Mouse (Mus musculus): ENCODE data around the gene Susd6.
A peak's percentile ranks its signal among the peaks of the same experiment; 100 is the strongest.
"Not testable (repeated sequence)": the region's sequence is repeated elsewhere in the genome, so short reads cannot be mapped to it uniquely, and the experiment has no call there.

Gene Susd6

DNA sequence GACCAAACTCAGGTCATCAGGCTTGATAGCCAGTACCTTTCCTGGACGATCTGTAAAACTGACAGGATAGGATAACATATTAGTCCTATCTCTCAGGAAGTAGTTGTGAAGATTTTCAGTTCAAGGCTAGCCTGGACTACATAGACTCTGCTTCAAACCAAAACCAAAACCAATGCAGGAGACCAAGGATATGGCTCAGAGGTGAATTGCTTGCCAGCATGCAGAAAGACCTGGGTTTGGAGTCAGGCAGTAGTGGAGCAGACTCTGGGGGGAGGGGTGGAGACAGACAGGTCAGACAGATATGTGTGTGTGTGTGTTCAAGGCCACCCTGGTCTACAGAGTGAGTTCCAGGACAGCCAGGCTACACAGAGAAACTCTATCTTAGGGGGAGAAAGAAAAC is 3.7 kb upstream of the Susd6 start:
- DNase-seq, result no peak

- no peak for DNase-seq
Observed at GRCm38 (mm10) chr12:80787604-80788003, 2.7 kb upstream of the Susd6 start.

GRCm38 (mm10) chr12:80788188-80788587 is 2.1 kb upstream of the Susd6 start:
- no peak for DNase-seq

DNA sequence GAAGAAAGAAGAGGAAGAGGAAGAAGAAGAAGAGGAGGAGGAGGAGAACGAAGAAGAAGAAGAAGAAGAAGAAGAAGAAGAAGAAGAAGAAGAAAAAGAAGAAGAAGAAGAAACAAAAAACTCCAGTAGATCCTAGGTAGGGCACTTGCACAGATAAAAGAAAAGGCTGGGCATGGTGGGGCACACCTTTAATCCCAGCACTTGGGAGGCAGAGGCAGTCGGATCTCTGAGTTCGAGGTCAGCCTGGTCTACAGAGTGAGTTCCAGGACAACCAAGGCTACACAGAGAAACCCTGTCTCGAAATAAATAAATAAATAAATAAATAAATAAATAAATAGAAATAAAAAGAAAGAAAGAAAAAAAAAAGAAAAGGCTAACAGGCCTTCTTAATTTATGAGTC is 1.0 kb upstream of the Susd6 start:
- not testable (repeated sequence) for DNase-seq

DNA sequence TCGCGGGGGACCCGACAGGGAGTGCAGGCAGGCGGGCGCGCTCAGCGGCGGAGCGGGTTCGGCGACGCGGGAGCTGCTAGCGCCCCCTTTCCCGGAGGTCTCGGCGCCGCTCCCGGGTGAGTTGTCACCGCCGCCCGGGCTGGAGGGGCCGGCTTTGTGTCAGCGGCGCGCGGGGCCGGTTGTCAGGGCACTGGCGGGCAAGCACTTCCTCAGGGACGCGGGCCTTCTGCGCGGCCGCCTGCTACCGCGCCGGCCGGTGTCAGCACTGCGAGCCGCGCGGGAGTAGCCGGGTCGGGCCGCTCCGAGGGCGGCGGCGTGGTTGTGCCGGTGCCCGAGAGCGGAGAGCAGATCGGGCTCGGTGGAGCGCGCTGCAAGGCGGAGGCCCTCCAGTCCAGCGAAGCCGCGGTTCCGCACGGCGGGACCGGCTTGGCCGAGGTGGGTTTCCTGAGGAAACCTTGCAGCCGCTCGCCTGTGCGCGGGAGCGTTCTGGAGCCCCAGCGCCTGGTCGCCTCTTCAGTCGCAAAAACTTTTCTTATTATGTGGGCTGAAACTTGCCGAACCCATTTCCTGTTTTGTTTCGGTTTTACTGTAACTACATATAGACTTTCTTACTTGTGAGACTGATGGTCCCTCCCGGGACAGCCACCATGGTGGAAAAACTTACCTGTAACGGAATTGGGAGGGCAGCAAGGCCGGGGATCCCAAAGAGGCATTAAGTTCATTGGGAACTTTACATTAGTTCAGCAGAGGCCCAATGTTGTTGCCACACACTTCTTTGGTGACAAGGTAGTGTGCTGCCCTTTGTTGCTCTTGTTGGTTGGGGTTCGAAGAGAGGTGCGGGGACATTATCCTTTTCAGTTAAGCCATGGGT is 625 bp downstream of the Susd6 start:
- DNase-seq, result peak in 1 of 2 experiments; percentile 21

GRCm38 (mm10) chr12:80791571-80792444 is 1.5 kb downstream of the Susd6 start:
- DNase-seq, result no peak

DNA sequence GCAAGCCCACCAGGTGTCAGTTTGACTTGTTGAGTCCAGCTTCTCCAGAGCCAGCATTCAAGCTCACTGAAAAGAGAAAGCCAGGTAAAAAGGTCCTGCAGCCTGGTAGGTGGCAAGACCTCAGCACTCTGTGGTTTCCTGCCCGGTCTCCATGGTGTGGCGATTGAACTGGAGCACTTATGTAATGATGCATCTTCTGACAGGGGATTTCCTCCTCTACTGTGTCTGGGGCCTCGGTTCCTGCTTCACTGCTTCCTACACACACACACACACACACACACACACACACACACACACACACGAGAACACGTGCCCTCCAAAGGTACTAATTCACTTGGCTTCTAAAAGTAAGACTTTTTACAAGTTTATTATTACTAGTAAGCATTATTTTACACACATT is 2.6 kb downstream of the Susd6 start:
- DNase-seq, result peak; percentile 64 to 73

GRCm38 (mm10) chr12:80793535-80793934 is 3.2 kb downstream of the Susd6 start:
- DNase-seq, result no peak

DNA sequence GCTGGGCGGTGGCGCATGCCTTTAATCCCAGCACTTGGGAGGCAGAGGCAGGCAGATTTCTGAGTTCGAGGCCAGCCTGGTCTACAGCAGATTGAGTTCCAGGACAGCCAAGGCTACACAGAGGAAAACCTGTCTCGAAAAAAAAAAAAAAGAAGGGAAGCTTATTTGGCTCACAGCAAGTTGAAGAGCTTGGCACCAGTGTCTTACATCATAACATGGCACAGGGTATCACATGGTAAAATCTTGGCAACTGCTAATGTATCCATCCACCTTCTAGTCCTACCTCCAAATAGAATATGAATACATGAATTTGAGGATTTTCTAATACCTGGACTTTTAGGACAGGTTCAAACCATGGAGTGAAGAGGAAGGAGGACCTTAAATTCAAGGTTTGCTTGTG is 4.2 kb downstream of the Susd6 start:
- no peak for DNase-seq

DNA sequence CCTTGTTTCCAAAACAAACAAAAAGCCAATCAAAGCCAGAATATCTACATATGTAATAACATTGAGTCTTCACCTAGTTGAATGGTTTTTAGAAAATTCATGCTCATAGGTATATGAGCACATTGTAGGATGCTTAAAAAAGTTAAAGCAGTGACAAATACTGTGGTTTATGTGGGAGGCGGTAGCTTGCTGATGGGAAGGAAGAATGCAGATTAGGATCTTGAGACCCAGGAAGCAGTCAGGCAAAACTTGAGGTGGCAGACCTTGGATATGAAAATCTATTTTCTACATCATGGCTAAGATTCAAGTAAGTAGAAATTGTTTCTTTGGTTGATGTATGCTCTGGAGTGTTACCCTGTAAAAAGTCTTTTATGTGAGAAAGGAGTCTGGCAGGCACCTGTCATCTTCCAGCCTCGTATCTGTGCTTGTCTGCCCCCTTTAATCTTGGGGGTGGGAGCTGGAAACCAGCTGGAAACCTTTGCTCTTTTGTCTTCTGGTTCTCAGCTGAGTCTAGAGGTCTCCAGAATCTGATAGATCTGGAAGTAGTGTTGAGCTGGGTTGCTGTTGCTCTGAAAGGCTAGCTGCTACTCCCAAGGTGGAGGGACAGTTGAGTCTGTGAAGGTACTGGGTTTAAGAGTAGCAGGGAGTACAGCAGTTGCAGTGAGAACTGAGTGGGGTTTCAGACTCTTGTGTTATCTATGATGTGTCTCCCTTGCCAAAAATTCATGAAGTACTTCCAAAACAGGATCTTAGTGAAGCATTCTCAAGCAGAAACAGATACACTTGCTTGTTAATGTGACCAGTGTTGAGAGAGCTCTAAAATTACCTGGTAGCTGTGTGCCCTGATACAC is 4.8 kb downstream of the Susd6 start:
- DNase-seq, result no peak

- DNase-seq, result no peak
Observed at GRCm38 (mm10) chr12:80798271-80798670, 8.0 kb downstream of the Susd6 start.

DNA sequence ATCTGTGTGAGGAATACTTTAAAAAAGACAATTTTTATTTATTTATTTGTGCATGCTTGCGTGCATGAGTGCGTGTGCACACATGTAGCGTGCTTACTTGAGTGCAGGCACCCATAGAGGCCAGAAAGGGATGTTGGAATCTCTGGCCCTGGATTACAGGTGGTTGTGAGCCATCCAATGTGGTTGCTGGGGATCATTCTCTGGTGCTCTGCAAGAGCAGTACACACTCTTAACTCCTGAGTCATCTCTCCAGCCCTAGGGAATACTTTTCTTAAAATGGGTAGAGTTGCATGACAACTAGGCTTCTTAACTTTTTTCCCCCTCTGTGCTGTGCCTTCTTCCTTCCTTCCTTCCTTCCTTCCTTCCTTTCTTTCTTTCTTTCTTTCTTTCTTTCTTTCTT is 9.8 kb downstream of the Susd6 start:
- DNase-seq, result no peak

GRCm38 (mm10) chr12:80801443-80801842 is 11.1 kb downstream of the Susd6 start:
- no peak for DNase-seq

DNA sequence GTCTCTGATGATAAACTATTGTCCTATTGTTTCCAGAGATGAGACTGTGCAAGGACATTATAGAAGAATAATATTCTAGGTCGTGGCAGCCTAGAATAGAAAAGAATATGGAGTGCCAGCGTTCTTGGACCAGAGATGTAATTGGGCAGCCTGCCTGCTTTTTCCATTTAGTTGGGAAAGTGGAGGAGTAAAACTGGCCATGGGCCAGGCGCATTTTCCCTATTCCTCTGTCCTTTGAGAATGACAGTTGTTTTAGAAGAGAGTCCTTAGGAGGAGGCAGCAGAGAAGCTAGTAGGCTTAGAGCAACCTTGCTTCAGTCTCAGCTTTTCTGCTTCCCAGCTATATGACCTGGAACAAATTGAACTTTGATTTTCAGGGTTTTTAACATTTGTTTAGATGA is 13.6 kb downstream of the Susd6 start:
- no peak for DNase-seq

- no peak for DNase-seq
Observed at GRCm38 (mm10) chr12:80804861-80805428, 14.6 kb downstream of the Susd6 start.

- DNase-seq, result no peak
Observed at GRCm38 (mm10) chr12:80807451-80808085, 17.3 kb downstream of the Susd6 start.

GRCm38 (mm10) chr12:80810005-80810404 is 19.7 kb downstream of the Susd6 start:
- DNase-seq, result no peak

GRCm38 (mm10) chr12:80811646-80812509 is 21.6 kb downstream of the Susd6 start:
- DNase-seq, result no peak

DNA sequence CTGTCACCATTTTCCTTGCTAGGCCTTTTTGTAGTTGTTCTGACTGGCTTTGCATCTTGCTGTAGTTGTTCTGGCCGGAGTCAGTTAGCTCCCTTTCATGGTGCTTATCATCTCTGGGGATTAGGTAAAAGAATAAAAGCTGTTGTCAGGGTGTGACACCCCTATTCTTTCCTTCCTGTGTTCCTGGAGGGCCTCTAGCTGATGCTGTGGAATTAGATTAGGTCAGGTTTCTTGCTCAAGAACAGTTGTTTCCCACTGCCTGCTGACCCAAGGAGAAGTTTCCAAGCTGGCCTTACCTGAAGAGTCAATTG is 22.2 kb downstream of the Susd6 start:
- no peak for DNase-seq

DNA sequence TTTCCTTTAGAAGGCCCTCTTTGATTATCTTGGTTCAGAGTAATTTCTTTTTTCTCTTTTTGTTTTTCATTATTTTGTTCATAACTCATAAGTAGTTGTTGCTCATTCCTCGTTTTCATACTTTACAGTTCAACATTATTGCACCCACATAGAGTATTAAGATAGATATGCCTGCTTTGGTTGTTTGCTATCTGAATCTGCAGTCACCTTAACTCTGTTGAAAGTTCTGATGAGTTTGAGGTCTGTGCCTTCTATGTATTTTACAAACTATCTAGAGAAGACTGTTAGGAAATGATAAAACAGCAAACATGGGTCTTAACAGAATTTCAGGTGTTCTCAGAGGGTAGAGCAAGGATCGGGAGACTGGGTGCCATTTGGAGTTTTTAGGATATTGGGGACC is 23.1 kb downstream of the Susd6 start:
- no peak for DNase-seq

GRCm38 (mm10) chr12:80813872-80814271 is 23.6 kb downstream of the Susd6 start:
- DNase-seq, result no peak
